Mouse (Mus musculus) hindbrain, postnatal 0 days (tissue): ENCODE data around the gene Prkrip1. TPM values are rescaled to one million over a fixed set of nuclear protein-coding genes. Genes with fewer than 3 reads are reported as not detected.

Experiments used
- ATAC-seq: fragments of 200-750 bp; cut with Nextera tagmentation; 2 replicates; pipeline ENCODE4 v1.8.0; 2017; ENCODE audit warnings: mild to moderate bottlenecking, moderate TSS enrichment, moderate library complexity
- DNase-seq: peaks from one replicate; pipeline ENCODE4 v3.0.0-alpha.2; 2015; ENCODE audit warnings: low spot score
- H3K27ac ChIP-seq: fragments of 300-500 bp; sonication (generic); 2 replicates; pipeline ENCODE4 v1.5.1; 2014; ENCODE audit warnings: mild to moderate bottlenecking
- H3K27me3 ChIP-seq: fragments of 300-500 bp; sonication (generic); 2 replicates; pipeline ENCODE4 v1.6.1; 2014; ENCODE audit warnings: low read length, mixed read lengths; ENCODE audit not compliant: insufficient read depth
- H3K36me3 ChIP-seq: fragments of 300-500 bp; sonication (generic); 2 replicates; pipeline ENCODE4 v1.6.1; 2014; ENCODE audit warnings: low read length, mixed read lengths; ENCODE audit not compliant: insufficient read depth
- H3K4me1 ChIP-seq: fragments of 300-500 bp; sonication (generic); 2 replicates; pipeline ENCODE4 v1.6.1; 2014; ENCODE audit warnings: antibody characterized with exemption, low read length, mixed read lengths; ENCODE audit not compliant: insufficient read depth
- H3K4me2 ChIP-seq: fragments of 300-500 bp; sonication (generic); 2 replicates; pipeline ENCODE4 v1.6.1; 2014; ENCODE audit warnings: low read depth, mild to moderate bottlenecking, low read length, moderate library complexity, mixed read lengths
- H3K4me3 ChIP-seq: fragments of 300-500 bp; sonication (generic); 2 replicates; pipeline ENCODE4 v1.5.1; 2014; ENCODE audit warnings: low read length
- H3K9ac ChIP-seq: fragments of 300-500 bp; sonication (generic); replicated peaks from 2 replicates; pipeline ENCODE4 v1.6.1; 2014; ENCODE audit warnings: mild to moderate bottlenecking, low read length, moderate library complexity, mixed read lengths
- H3K9me3 ChIP-seq: fragments of 300-500 bp; sonication (generic); 2 replicates; pipeline ENCODE4 v1.6.1; 2016; ENCODE audit warnings: low read length, mixed read lengths
- CTCF ChIP-seq: IDR thresholded peaks from 2 replicates; pipeline ENCODE4 v1.5.1; 2016; ENCODE audit warnings: antibody characterized with exemption, control low read depth, low read depth
- WGBS: fragments of 180-500 bp; shearing (Covaris S2); extraction: QIAGEN DNeasy Blood & Tissue Kit; methylation state at CpG from one replicate; pipeline ENCODE4 v1.1.7; 2014; 5-methylcytosine and 5-hydroxymethylcytosine counted together
- polyA plus RNA-seq: library from polyadenylated mRNA; unstranded; fragments of >200 nt; fragmentation: Nextera tagmentation; extraction: Ambion mirVana; gene quantifications from 2 replicates; pipeline ENCODE4 v1.2.1, GENCODE M21; 2015
- total RNA-seq: library from RNA; depleted of rRNA; stranded (reverse); fragments of >200 nt; gene quantifications from 2 replicates; pipeline ENCODE4 v1.2.3, GENCODE M21; 2014; rRNA removed

The Prkrip1 gene
- total RNA-seq (11.2 and 15.1 TPM in 2 replicates), polyA plus RNA-seq (58.7 and 59.0 TPM in 2 replicates)

DNA sequence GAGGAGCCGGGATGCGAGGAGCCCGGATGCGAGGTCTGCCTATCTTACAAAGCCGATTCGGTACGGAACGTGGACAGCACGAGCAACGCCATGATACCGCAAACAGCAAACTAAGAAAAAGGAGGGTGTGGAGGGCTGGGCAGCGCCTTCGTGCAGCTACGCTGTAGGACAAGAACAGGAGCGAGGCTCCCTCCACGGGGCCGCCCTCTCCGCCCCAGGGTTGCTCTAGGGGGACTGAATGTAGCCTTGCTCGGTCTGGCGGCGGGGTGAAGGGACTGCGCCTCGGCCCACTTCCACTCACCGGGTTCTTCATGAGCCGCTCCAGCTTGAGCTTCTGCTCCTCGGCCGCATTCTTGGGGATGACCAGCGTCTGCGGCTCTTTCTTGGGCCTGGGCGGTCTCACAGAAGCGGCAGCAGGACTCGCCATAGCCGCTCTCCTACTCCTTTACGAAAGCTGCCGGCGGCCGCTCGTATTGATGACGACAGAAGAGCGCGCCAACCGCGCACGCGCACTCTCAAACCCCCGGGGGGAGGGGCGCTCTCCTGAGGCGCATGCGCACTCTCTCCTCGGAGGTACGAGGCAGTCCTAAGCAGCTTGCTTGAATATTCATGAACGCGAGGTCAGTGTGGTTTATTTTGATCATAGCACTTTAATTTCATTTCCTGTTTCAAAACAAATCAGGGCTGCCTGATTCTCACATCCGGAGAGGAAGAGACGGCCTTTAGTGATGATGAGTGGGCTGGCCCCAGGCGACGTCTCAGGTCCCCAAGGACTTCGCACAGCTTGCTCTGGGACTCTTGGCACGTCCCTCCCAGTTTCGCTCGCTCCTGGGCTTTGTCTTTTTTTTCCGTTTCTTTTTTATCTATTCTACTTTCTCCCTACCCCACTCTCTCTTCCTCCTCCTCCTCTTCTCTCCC lies at the start of gene Prkrip1:
Gene Prkrip1, minus strand, starts transcription at position 490 of the 918 bp plus-strand sequence.
- H3K36me3 ChIP-seq = peaks cover 20% of the 10 kb centered on the region; the same call in 1 of the 2 replicates
- ATAC-seq = peak; percentile 90
- H3K27me3 ChIP-seq = no peaks in the 10 kb centered on the region
- peak within 1 kb of the TSS; percentile 92 for H3K9ac ChIP-seq
- no peak for TF ChIP-seq CTCF
- H3K27ac ChIP-seq = peak within 1 kb of the TSS; percentile 82
- H3K4me3 ChIP-seq = peak within 1 kb of the TSS; percentile 97
- peak; percentile 98 for DNase-seq
- peaks cover 6% of the 10 kb centered on the region; the same call in 1 of the 2 replicates for H3K4me1 ChIP-seq
- H3K9me3 ChIP-seq = no peaks in the 10 kb centered on the region
- H3K4me2 ChIP-seq = peak within 1 kb of the TSS; percentile 97
- under 1% methylated on average over 62 of the region's 62 CpGs for WGBS

DNA sequence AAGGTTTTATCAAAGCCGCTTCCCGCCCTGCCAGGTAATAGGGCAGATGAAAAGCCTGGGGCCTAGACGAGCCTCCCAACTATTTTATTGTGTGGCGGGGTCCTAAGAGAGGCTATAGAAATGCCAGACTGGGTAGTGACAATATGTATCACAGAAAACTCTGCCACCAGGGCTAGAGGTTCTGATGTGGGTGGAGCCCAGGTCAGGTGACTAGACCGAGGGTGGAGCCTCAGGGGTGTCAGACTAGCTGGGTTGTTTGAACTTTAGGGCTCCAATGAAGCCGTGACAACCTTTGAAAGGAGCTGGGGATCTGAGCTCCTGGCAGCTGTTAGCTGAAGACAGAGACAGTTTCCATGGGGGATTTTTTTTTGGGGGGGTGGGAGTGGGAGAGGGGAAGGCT lies 49.7 kb upstream of the Prkrip1 start:
- no peak for TF ChIP-seq CTCF
- Histone ChIP-seq H3K4me2 (no peak overlapping the region), H3K27me3 (no peaks in the 10 kb centered on the region), H3K9me3 (no peaks in the 10 kb centered on the region), H3K36me3 (no peaks in the 10 kb centered on the region), H3K4me1 (no peaks in the 10 kb centered on the region; the same call in 1 of the 2 replicates), H3K4me3 (no peak overlapping the region), H3K27ac (no peak overlapping the region), H3K9ac (no peak overlapping the region)
- 69% methylated on average over 6 of the region's 6 CpGs for WGBS
- DNase-seq (no peak), ATAC-seq (no peak)

DNA sequence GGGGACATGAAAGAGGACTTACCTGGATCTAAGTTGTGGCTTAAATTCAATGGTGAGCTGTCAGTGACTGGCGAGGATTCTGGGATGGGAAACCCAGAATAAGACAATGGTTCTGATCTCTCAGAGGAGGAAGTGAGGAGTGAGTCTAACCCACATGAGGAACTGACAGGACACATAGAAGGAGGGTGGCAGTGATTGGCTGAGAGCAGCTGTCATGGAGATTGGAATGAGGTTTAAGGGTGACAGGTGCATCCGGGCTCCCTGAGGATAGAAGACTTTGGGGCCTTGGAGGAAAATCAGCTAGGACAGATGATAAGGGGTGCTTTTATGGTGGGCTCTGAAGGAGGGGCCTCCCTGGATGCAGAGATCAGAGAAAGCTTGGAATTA lies 47.7 kb upstream of the Prkrip1 start, which contains the start of gene Sh2b2:
Gene Sh2b2, minus strand, starts transcription at position 105 of the 387 bp plus-strand sequence.
- Histone ChIP-seq H3K4me2 (peak within 1 kb of the TSS; percentile 88), H3K4me1 (no peaks in the 10 kb centered on the region; the same call in 1 of the 2 replicates), H3K36me3 (no peaks in the 10 kb centered on the region), H3K9me3 (no peaks in the 10 kb centered on the region), H3K4me3 (peak within 1 kb of the TSS; percentile 83), H3K9ac (peak within 1 kb of the TSS; percentile 82), H3K27me3 (no peaks in the 10 kb centered on the region), H3K27ac (peak within 1 kb of the TSS; percentile 82)
- WGBS = 80% methylated on average over 2 of the region's 2 CpGs
- DNase-seq (no peak), ATAC-seq (no peak)
- no peak for TF ChIP-seq CTCF

DNA sequence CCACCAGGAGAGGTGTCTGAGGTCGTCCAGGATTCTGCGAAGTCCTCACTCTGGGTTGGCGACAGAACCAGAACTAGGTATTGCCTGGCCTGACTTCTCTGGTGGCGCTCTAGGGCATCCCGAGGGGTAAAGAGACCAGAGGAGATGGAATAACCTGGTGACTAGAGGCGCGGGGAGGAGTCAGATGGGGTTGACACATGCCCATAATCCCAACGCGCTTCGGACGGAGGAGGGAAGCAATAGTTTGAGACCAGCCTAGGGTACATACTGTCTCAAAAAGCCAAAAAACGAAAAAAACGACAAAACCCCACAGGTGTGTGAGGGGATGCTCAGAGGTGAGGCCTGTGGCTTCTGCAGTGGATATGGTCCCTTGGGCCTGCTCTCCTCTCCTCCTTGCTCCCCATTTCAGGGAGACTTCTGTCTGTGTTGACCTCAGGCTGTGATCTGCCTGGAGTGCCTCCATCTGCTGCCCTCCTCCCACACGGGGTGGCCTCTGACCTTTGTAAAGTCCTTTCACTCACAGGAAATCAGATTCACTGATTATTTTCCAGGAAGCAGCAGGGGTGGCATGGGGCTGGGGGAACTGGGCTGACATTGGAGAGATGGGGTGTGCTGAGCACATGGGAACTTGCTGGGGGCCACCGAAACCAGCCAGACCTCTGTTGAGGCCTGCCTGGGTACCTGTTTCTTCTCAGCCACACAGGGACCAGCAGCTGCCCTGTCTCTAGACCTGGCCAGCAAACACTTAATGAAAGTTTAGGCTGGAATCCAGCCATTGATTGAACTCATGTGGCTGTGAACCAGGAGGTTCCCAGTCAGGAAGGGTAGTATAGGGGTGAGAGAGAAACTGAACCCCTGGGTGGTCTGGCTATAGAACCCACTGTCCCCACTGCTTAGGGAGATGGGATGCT lies 47.0 kb upstream of the Prkrip1 start:
- H3K27ac ChIP-seq = peak overlapping the region; percentile 82
- H3K9me3 ChIP-seq = no peaks in the 10 kb centered on the region
- peak overlapping the region; percentile 88 for H3K4me2 ChIP-seq
- no peaks in the 10 kb centered on the region for H3K27me3 ChIP-seq
- peak overlapping the region; percentile 83 for H3K4me3 ChIP-seq
- WGBS = 13% methylated on average over 15 of the region's 15 CpGs
- H3K4me1 ChIP-seq = no peaks in the 10 kb centered on the region; the same call in 1 of the 2 replicates
- 0 out of 2 replicates have a peak, but pooled peaks have one; percentile 9 for TF ChIP-seq CTCF
- DNase-seq (peak; percentile 24), ATAC-seq (0 out of 2 replicates have a peak, but pooled peaks have one; percentile 1)
- no peaks in the 10 kb centered on the region for H3K36me3 ChIP-seq
- peak overlapping the region; percentile 82 for H3K9ac ChIP-seq

DNA sequence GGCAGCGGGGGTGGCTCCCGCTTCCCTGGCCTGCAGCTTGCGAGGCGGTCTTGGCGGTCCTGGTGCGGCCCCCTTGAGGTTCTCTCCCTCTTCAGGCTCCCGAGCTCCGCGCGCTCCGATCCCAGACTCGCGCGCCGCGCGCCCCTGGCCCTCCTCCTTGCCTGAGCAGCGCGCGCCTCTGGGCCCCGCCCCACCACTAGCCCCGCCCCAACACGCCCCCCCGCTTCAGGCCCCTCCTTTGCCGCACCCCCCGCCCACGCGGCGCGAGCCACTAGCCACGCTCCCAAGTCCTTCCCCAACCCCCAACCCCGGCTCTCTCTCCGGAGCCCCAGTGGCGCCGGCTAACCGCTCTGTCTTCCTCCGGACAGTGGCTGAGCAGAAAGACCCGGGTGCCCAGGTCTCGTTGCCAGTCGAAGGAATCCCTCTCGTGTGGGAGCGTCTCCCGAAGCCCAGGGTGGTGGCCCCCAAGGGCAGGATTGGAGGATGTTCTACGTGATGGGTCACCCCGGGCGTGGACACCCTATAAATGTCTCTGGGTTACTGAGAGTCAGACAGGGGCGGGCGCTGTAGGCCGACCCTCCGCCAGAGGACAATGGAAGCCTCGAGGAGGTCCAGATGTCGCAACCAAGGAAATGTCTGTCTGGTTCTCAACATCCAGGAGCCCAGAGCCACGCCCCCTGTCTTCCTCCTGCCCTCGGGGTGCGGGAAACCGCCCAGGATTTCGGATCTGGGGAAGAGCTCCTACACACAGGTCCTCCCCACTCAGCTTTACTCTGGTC lies 46.2 kb upstream of the Prkrip1 start:
- Histone ChIP-seq H3K9me3 (no peaks in the 10 kb centered on the region), H3K9ac (peak overlapping the region; percentile 82), H3K27ac (peak overlapping the region; percentile 82), H3K4me3 (peak overlapping the region; percentile 83), H3K36me3 (no peaks in the 10 kb centered on the region), H3K4me2 (peak overlapping the region; percentile 88), H3K4me1 (no peaks in the 10 kb centered on the region; the same call in 1 of the 2 replicates), H3K27me3 (no peaks in the 10 kb centered on the region)
- DNase-seq (peak; percentile 93), ATAC-seq (peak; percentile 84)
- no peak; the same call in 1 of the 2 replicates for TF ChIP-seq CTCF
- under 1% methylated on average over 49 of the region's 57 CpGs for WGBS
